Mouse (Mus musculus): ENCODE data around the gene Pimreg. TPM values are rescaled to one million over a fixed set of nuclear protein-coding genes. Genes with fewer than 3 reads are reported as not detected.

The Pimreg gene
- polyA plus RNA-seq, 1 experiment from 2014 or later = 89.1 TPM

- H3K4me3 ChIP-seq (replicated peaks) = no peak overlapping the region
- peaks cover 5% of the 10 kb centered on the region; the same call in 1 of the 2 replicates for H3K4me1 ChIP-seq
- H3K36me3 ChIP-seq = peaks cover 7% of the 10 kb centered on the region; the same call in 1 of the 2 replicates
- H3K27me3 ChIP-seq = no peaks in the 10 kb centered on the region
- H3K27ac ChIP-seq (replicated peaks) = no peak overlapping the region
- no peak overlapping the region for H3K4me2 ChIP-seq (replicated peaks)
- no peak overlapping the region for H3K9ac ChIP-seq
- ATAC-seq (ENCODE audit: insufficient number of reproducible peaks, low FRiP score, low TSS enrichment, low read depth) = no peak
- H3K9me3 ChIP-seq (replicated peaks) = 0 out of 2 replicates have a peak, but pooled peaks cover 7% of the 10 kb centered on the region
- 35% methylated on average over 6 of the region's 6 CpGs for WGBS
Observed at GRCm38 (mm10) chr11:72066330-72066729, 24.5 kb downstream of the Pimreg start.

GRCm38 (mm10) chr11:72067326-72067725, 25.5 kb downstream of the Pimreg start:
- H3K9me3 ChIP-seq (replicated peaks) = 0 out of 2 replicates have a peak, but pooled peaks cover 7% of the 10 kb centered on the region
- no peaks in the 10 kb centered on the region for H3K27me3 ChIP-seq
- no peak for ATAC-seq (ENCODE audit: insufficient number of reproducible peaks, low FRiP score, low TSS enrichment, low read depth)
- no peak overlapping the region for H3K4me2 ChIP-seq (replicated peaks)
- H3K4me1 ChIP-seq = peaks cover 5% of the 10 kb centered on the region; the same call in 1 of the 2 replicates
- no peak overlapping the region for H3K4me3 ChIP-seq (replicated peaks)
- WGBS = 75% methylated on average over 5 of the region's 5 CpGs
- H3K9ac ChIP-seq = no peak overlapping the region
- no peak overlapping the region for H3K27ac ChIP-seq (replicated peaks)
- H3K36me3 ChIP-seq = peaks cover 7% of the 10 kb centered on the region; the same call in 1 of the 2 replicates

GRCm38 (mm10) chr11:72068026-72068425, 26.2 kb downstream of the Pimreg start:
- Histone ChIP-seq H3K4me2 (replicated peaks) (no peak overlapping the region), H3K9me3 (replicated peaks) (0 out of 2 replicates have a peak, but pooled peaks cover 7% of the 10 kb centered on the region), H3K9ac (no peak overlapping the region), H3K36me3 (peaks cover 7% of the 10 kb centered on the region; the same call in 1 of the 2 replicates), H3K27me3 (no peaks in the 10 kb centered on the region), H3K4me1 (peaks cover 5% of the 10 kb centered on the region; the same call in 1 of the 2 replicates), H3K4me3 (replicated peaks) (no peak overlapping the region), H3K27ac (replicated peaks) (no peak overlapping the region)
- no peak for ATAC-seq (ENCODE audit: insufficient number of reproducible peaks, low FRiP score, low TSS enrichment, low read depth)
- 36% methylated on average over 7 of the region's 7 CpGs for WGBS

- Histone ChIP-seq H3K27me3 (no peaks in the 10 kb centered on the region), H3K9ac (no peak overlapping the region), H3K36me3 (no peaks in the 10 kb centered on the region), H3K9me3 (replicated peaks) (no peaks in the 10 kb centered on the region), H3K4me2 (replicated peaks) (no peak overlapping the region), H3K27ac (replicated peaks) (no peak overlapping the region), H3K4me1 (peaks cover 5% of the 10 kb centered on the region; the same call in 1 of the 2 replicates), H3K4me3 (replicated peaks) (no peak overlapping the region)
- WGBS = 76% methylated on average over 9 of the region's 9 CpGs
- no peak; the same call in 1 of the 2 replicates for ATAC-seq (ENCODE audit: insufficient number of reproducible peaks, low FRiP score, low TSS enrichment, low read depth)
Observed at GRCm38 (mm10) chr11:72070733-72071132, 28.9 kb downstream of the Pimreg start.

- no peak overlapping the region for H3K4me2 ChIP-seq (replicated peaks)
- ATAC-seq (ENCODE audit: insufficient number of reproducible peaks, low FRiP score, low TSS enrichment, low read depth) = no peak
- 54% methylated on average over 6 of the region's 6 CpGs for WGBS
- H3K27me3 ChIP-seq = no peaks in the 10 kb centered on the region
- H3K9ac ChIP-seq = no peak overlapping the region
- no peaks in the 10 kb centered on the region for H3K36me3 ChIP-seq
- no peaks in the 10 kb centered on the region for H3K9me3 ChIP-seq (replicated peaks)
- no peak overlapping the region for H3K27ac ChIP-seq (replicated peaks)
- H3K4me3 ChIP-seq (replicated peaks) = no peak overlapping the region
- peaks cover 5% of the 10 kb centered on the region; the same call in 1 of the 2 replicates for H3K4me1 ChIP-seq
Observed at GRCm38 (mm10) chr11:72072331-72072905, 30.6 kb downstream of the Pimreg start.

GRCm38 (mm10) chr11:72074230-72074629, 32.4 kb downstream of the Pimreg start:
- 0 out of 2 replicates have a peak, but pooled peaks cover 4% of the 10 kb centered on the region for H3K27me3 ChIP-seq
- no peak for ATAC-seq (ENCODE audit: insufficient number of reproducible peaks, low FRiP score, low TSS enrichment, low read depth)
- no peak overlapping the region for H3K4me3 ChIP-seq (replicated peaks)
- no peaks in the 10 kb centered on the region for H3K36me3 ChIP-seq
- no peak overlapping the region for H3K4me2 ChIP-seq (replicated peaks)
- no peak overlapping the region for H3K27ac ChIP-seq (replicated peaks)
- H3K4me1 ChIP-seq = no peaks in the 10 kb centered on the region
- WGBS = 81% methylated on average over 13 of the region's 13 CpGs
- H3K9me3 ChIP-seq (replicated peaks) = no peaks in the 10 kb centered on the region
- no peak overlapping the region for H3K9ac ChIP-seq

- ATAC-seq (ENCODE audit: insufficient number of reproducible peaks, low FRiP score, low TSS enrichment, low read depth) = no peak
- H3K4me1 ChIP-seq = no peaks in the 10 kb centered on the region
- H3K27ac ChIP-seq (replicated peaks) = no peak overlapping the region
- H3K36me3 ChIP-seq = no peaks in the 10 kb centered on the region
- WGBS = 27% methylated on average over 3 of the region's 3 CpGs
- 0 out of 2 replicates have a peak, but pooled peaks cover 4% of the 10 kb centered on the region for H3K27me3 ChIP-seq
- no peaks in the 10 kb centered on the region for H3K9me3 ChIP-seq (replicated peaks)
- H3K9ac ChIP-seq = no peak overlapping the region
- no peak overlapping the region for H3K4me3 ChIP-seq (replicated peaks)
- no peak overlapping the region for H3K4me2 ChIP-seq (replicated peaks)
Observed at GRCm38 (mm10) chr11:72078056-72078455, 36.2 kb downstream of the Pimreg start.

GRCm38 (mm10) chr11:72078647-72079046, 36.8 kb downstream of the Pimreg start:
- Histone ChIP-seq H3K27ac (replicated peaks) (no peak overlapping the region), H3K9ac (no peak overlapping the region), H3K36me3 (no peaks in the 10 kb centered on the region), H3K27me3 (0 out of 2 replicates have a peak, but pooled peaks cover 4% of the 10 kb centered on the region), H3K9me3 (replicated peaks) (no peaks in the 10 kb centered on the region), H3K4me1 (no peaks in the 10 kb centered on the region), H3K4me3 (replicated peaks) (no peak overlapping the region), H3K4me2 (replicated peaks) (no peak overlapping the region)
- 0 out of 2 replicates have a peak, but pooled peaks have one; percentile 41 for ATAC-seq (ENCODE audit: insufficient number of reproducible peaks, low FRiP score, low TSS enrichment, low read depth)
- 44% methylated on average over 4 of the region's 4 CpGs for WGBS

GRCm38 (mm10) chr11:72080461-72080860, 38.6 kb downstream of the Pimreg start:
- no peaks in the 10 kb centered on the region for H3K4me1 ChIP-seq
- 0 out of 2 replicates have a peak, but pooled peaks cover 4% of the 10 kb centered on the region for H3K27me3 ChIP-seq
- H3K4me2 ChIP-seq (replicated peaks) = no peak overlapping the region
- H3K4me3 ChIP-seq (replicated peaks) = no peak overlapping the region
- no peak overlapping the region for H3K27ac ChIP-seq (replicated peaks)
- no peaks in the 10 kb centered on the region for H3K9me3 ChIP-seq (replicated peaks)
- 85% methylated on average over 6 of the region's 6 CpGs for WGBS
- H3K9ac ChIP-seq = no peak overlapping the region
- H3K36me3 ChIP-seq = no peaks in the 10 kb centered on the region
- no peak for ATAC-seq (ENCODE audit: insufficient number of reproducible peaks, low FRiP score, low TSS enrichment, low read depth)

GRCm38 (mm10) chr11:72082601-72083000, 40.8 kb downstream of the Pimreg start:
- Histone ChIP-seq H3K9me3 (replicated peaks) (no peaks in the 10 kb centered on the region), H3K4me3 (replicated peaks) (no peak overlapping the region), H3K4me1 (peaks cover 17% of the 10 kb centered on the region), H3K4me2 (replicated peaks) (no peak overlapping the region), H3K27me3 (0 out of 2 replicates have a peak, but pooled peaks cover 4% of the 10 kb centered on the region), H3K36me3 (no peaks in the 10 kb centered on the region), H3K27ac (replicated peaks) (no peak overlapping the region), H3K9ac (no peak overlapping the region)
- no peak for ATAC-seq (ENCODE audit: insufficient number of reproducible peaks, low FRiP score, low TSS enrichment, low read depth)
- WGBS = 84% methylated on average over 4 of the region's 4 CpGs

GRCm38 (mm10) chr11:72084337-72084736, 42.5 kb downstream of the Pimreg start:
- WGBS = 93% methylated on average over 15 of the region's 15 CpGs
- Histone ChIP-seq H3K27me3 (no peaks in the 10 kb centered on the region), H3K4me3 (replicated peaks) (no peak overlapping the region), H3K4me1 (peaks cover 22% of the 10 kb centered on the region), H3K9ac (no peak overlapping the region), H3K9me3 (replicated peaks) (no peaks in the 10 kb centered on the region), H3K4me2 (replicated peaks) (no peak overlapping the region), H3K27ac (replicated peaks) (no peak overlapping the region), H3K36me3 (no peaks in the 10 kb centered on the region)
- ATAC-seq (ENCODE audit: insufficient number of reproducible peaks, low FRiP score, low TSS enrichment, low read depth) = no peak

All from embryonic facial prominence, embryonic 15.5 days (tissue).